Mouse (Mus musculus): ENCODE results near the gene Foxn3. TPM values are rescaled to one million over a fixed set of nuclear protein-coding genes. Genes with fewer than 3 reads are reported as not detected.

Gene Foxn3
- polyA plus RNA-seq, 1 experiment = 5.8 TPM

DNA sequence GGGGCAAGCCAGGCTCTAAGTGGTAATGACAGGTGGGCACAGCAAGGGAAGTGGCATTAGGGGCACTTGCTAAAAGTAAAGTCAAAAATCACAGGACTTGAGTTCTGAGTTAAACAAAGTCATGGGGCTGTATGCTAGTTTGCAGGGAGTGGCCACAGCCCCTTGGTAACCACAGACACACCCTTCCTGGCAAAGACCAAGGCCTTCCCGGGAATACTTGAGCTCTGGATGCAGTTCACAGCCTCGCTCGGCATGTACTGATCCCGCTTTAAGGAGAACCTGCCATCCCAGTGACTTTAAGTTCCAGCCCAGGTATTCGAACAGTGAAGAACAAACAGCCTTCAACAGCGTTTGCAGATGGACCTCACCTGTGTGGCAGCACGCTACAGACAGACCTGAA, 211.2 kb downstream of the Foxn3 start:
- no peak overlapping the region for H3K4me3 ChIP-seq
- TF ChIP-seq TCF12 (IDR thresholded peaks at IDR 0.05; ENCODE audit: insufficient read depth, poor library complexity, severe bottlenecking) (no peak), MYOD1 (IDR thresholded peaks at IDR 0.05; ENCODE audit: control insufficient read depth in 1 of 3, insufficient read length in 2 of 3, low read depth in 2 of 3) (peak in 1 of 3 experiments; percentile 6)

GRCm38 (mm10) chr12:99351731-99352130, 211.7 kb downstream of the Foxn3 start:
- no peak overlapping the region for H3ac ChIP-seq (ENCODE audit: control insufficient read depth, insufficient read length)
- H3K4me3 ChIP-seq = no peak overlapping the region
- H3K4me2 ChIP-seq (ENCODE audit: low read depth) = peak overlapping the region; percentile 91

More for the DNA sequence above, 211.2 kb downstream of the Foxn3 start:
- Histone ChIP-seq H3K79me2 (ENCODE audit: control insufficient read depth, insufficient read depth) (no peaks in the 10 kb centered on the region), H3K4me2 (ENCODE audit: low read depth) (peak overlapping the region; percentile 91), H3K36me3 (ENCODE audit: control insufficient read depth, insufficient read depth) (no peaks in the 10 kb centered on the region), H3ac (ENCODE audit: control insufficient read depth, insufficient read length) (no peak overlapping the region), H3K27me3 (ENCODE audit: control insufficient read depth, insufficient read depth, insufficient read length) (no peaks in the 10 kb centered on the region)

DNA sequence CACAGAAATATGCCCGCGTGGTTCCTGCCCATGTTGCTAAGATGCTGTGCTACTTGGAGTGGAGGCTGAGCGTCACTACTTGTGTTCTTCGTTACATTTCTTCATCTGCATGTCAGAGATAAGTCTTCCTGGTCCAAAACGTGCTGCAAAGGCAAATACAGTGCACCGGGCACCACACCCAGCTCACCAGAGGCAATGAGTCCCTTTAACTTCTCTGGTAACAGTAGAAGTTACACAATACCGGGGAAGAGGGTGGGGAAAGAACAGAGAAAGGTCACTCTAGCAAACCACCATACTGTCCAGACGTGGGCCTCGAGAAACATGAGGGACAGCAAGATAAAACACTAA, 213.8 kb downstream of the Foxn3 start:
- H3K4me3 ChIP-seq = no peak overlapping the region
- H3K4me2 ChIP-seq (ENCODE audit: low read depth) = no peak overlapping the region
- no peaks in the 10 kb centered on the region for H3K79me2 ChIP-seq (ENCODE audit: control insufficient read depth, insufficient read depth)
- no peak overlapping the region for H3ac ChIP-seq (ENCODE audit: control insufficient read depth, insufficient read length)
- TF ChIP-seq CEBPB (IDR thresholded peaks at IDR 0.05; ENCODE audit: insufficient read depth, poor library complexity, severe bottlenecking) = peak; percentile 24; the same call in 1 of the 2 replicates
- TF ChIP-seq MAX (IDR thresholded peaks at IDR 0.05; ENCODE audit: low read depth) = no peak
- no peak for TF ChIP-seq REST (IDR thresholded peaks at IDR 0.05; ENCODE audit: insufficient read depth, insufficient read length)
- TF ChIP-seq E2F4 (IDR thresholded peaks at IDR 0.05; ENCODE audit: insufficient read depth) = no peak
- TF ChIP-seq SRF (IDR thresholded peaks at IDR 0.05; ENCODE audit: control insufficient read depth, insufficient read length, low read depth) = no peak
- TF ChIP-seq TCF12 (IDR thresholded peaks at IDR 0.05; ENCODE audit: insufficient read depth, poor library complexity, severe bottlenecking) = no peak
- TF ChIP-seq MYOG (IDR thresholded peaks at IDR 0.05; ENCODE audit: control insufficient read depth in 1 of 3, insufficient read depth in 1 of 3, insufficient read length in 2 of 3, low read depth in 2 of 3) = no peak
- TF ChIP-seq POLR2AphosphoS2 (IDR thresholded peaks at IDR 0.05; ENCODE audit: insufficient read length, low read depth) = no peak
- TF ChIP-seq USF1 (IDR thresholded peaks at IDR 0.05; ENCODE audit: low read depth) = no peak
- H3K27me3 ChIP-seq (ENCODE audit: control insufficient read depth, insufficient read depth, insufficient read length) = no peaks in the 10 kb centered on the region
- no peaks in the 10 kb centered on the region for H3K36me3 ChIP-seq (ENCODE audit: control insufficient read depth, insufficient read depth)

More at GRCm38 (mm10) chr12:99351731-99352130, 211.7 kb downstream of the Foxn3 start:
- Histone ChIP-seq H3K36me3 (ENCODE audit: control insufficient read depth, insufficient read depth) (no peaks in the 10 kb centered on the region), H3K79me2 (ENCODE audit: control insufficient read depth, insufficient read depth) (no peaks in the 10 kb centered on the region), H3K27me3 (ENCODE audit: control insufficient read depth, insufficient read depth, insufficient read length) (no peaks in the 10 kb centered on the region)
- TF ChIP-seq POLR2AphosphoS2 (IDR thresholded peaks at IDR 0.05; ENCODE audit: insufficient read length, low read depth) (no peak), MYOG (IDR thresholded peaks at IDR 0.05; ENCODE audit: control insufficient read depth in 1 of 3, insufficient read depth in 1 of 3, insufficient read length in 2 of 3, low read depth in 2 of 3) (no peak), POLR2A (IDR thresholded peaks at IDR 0.05; ENCODE audit: insufficient read length, low read depth) (no peak), MAX (IDR thresholded peaks at IDR 0.05; ENCODE audit: low read depth) (no peak), USF1 (IDR thresholded peaks at IDR 0.05; ENCODE audit: low read depth) (no peak), SRF (IDR thresholded peaks at IDR 0.05; ENCODE audit: control insufficient read depth, insufficient read length, low read depth) (no peak), CEBPB (IDR thresholded peaks at IDR 0.05; ENCODE audit: insufficient read depth, poor library complexity, severe bottlenecking) (no peak), MYOD1 (IDR thresholded peaks at IDR 0.05; ENCODE audit: control insufficient read depth in 1 of 3, insufficient read length in 2 of 3, low read depth in 2 of 3) (no peak), TCF12 (IDR thresholded peaks at IDR 0.05; ENCODE audit: insufficient read depth, poor library complexity, severe bottlenecking) (no peak), E2F4 (IDR thresholded peaks at IDR 0.05; ENCODE audit: insufficient read depth) (no peak), REST (IDR thresholded peaks at IDR 0.05; ENCODE audit: insufficient read depth, insufficient read length) (no peak), TCF3 (IDR thresholded peaks at IDR 0.05; ENCODE audit: insufficient read length, low read depth) (no peak)

DNA sequence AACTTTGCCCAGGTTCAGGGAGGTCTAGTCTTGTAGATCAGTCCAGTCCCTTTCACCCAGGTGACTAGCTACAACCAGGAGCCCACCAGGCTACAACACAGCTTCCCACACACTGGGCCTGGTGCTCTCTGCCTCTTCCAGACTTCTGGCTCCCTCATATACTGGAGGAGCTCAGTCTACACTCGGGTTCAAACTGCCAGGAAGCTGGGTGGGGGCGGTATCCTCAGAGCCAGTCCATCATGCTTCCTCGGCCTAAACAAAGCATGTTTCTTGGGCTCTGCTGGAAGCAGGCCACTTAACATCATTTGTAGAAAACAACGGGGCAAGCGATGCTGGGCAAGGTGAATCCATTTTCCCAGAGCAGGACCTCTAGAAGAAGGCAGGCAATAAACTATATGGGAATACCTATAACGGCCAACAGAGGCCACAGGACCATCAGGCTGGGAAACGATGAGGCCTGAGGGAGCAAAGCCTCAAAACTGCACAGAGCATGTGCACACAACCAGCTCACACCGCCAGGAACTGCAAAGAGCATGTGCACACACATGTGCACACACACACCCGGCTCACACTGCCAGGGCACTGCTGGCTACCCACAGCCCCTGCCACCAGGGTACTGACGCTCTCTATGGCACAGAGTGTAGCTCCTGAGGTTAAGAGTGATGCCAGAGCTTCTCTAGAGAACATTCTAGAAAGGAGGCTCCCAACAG, 214.3 kb downstream of the Foxn3 start:
- Histone ChIP-seq H3ac (ENCODE audit: control insufficient read depth, insufficient read length) (no peak overlapping the region), H3K36me3 (ENCODE audit: control insufficient read depth, insufficient read depth) (no peaks in the 10 kb centered on the region), H3K27me3 (ENCODE audit: control insufficient read depth, insufficient read depth, insufficient read length) (no peaks in the 10 kb centered on the region), H3K4me3 (no peak overlapping the region), H3K79me2 (ENCODE audit: control insufficient read depth, insufficient read depth) (no peaks in the 10 kb centered on the region), H3K4me2 (ENCODE audit: low read depth) (no peak overlapping the region)
- no peak for TF ChIP-seq TCF12 (IDR thresholded peaks at IDR 0.05; ENCODE audit: insufficient read depth, poor library complexity, severe bottlenecking)
- TF ChIP-seq POLR2A (IDR thresholded peaks at IDR 0.05; ENCODE audit: insufficient read length, low read depth) = no peak
- TF ChIP-seq SRF (IDR thresholded peaks at IDR 0.05; ENCODE audit: control insufficient read depth, insufficient read length, low read depth) = no peak
- no peak for TF ChIP-seq USF1 (IDR thresholded peaks at IDR 0.05; ENCODE audit: low read depth)
- no peak for TF ChIP-seq CEBPB (IDR thresholded peaks at IDR 0.05; ENCODE audit: insufficient read depth, poor library complexity, severe bottlenecking)

DNA sequence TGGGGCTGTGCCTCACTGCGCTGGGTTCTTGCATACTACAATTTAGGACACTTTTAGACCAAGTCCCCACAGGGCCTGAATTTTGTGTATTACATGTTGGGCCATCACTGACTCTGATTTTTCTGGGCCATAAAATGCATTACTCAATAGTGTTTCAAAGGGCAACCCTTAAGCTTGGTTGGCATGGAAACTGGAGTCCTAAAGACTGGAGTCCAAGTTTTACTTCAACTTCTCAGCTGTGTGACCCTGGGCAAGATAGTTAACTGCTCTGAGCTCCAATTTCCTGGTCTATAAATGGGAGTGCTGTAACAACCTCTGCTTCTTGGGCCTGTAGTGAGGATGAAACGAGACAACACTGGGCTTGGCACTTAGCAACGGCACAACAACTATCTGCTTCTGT, 215.9 kb downstream of the Foxn3 start:
- Histone ChIP-seq H3K4me3 (no peak overlapping the region), H3K4me2 (ENCODE audit: low read depth) (no peak overlapping the region), H3K27me3 (ENCODE audit: control insufficient read depth, insufficient read depth, insufficient read length) (no peaks in the 10 kb centered on the region), H3ac (ENCODE audit: control insufficient read depth, insufficient read length) (no peak overlapping the region), H3K36me3 (ENCODE audit: control insufficient read depth, insufficient read depth) (no peaks in the 10 kb centered on the region), H3K79me2 (ENCODE audit: control insufficient read depth, insufficient read depth) (no peaks in the 10 kb centered on the region)
- TF ChIP-seq REST (IDR thresholded peaks at IDR 0.05; ENCODE audit: insufficient read depth, insufficient read length) (no peak), POLR2AphosphoS2 (IDR thresholded peaks at IDR 0.05; ENCODE audit: insufficient read length, low read depth) (no peak), POLR2A (IDR thresholded peaks at IDR 0.05; ENCODE audit: insufficient read length, low read depth) (no peak), TCF12 (IDR thresholded peaks at IDR 0.05; ENCODE audit: insufficient read depth, poor library complexity, severe bottlenecking) (no peak), E2F4 (IDR thresholded peaks at IDR 0.05; ENCODE audit: insufficient read depth) (no peak), MAX (IDR thresholded peaks at IDR 0.05; ENCODE audit: low read depth) (no peak), USF1 (IDR thresholded peaks at IDR 0.05; ENCODE audit: low read depth) (no peak), TCF3 (IDR thresholded peaks at IDR 0.05; ENCODE audit: insufficient read length, low read depth) (no peak), SRF (IDR thresholded peaks at IDR 0.05; ENCODE audit: control insufficient read depth, insufficient read length, low read depth) (no peak), CEBPB (IDR thresholded peaks at IDR 0.05; ENCODE audit: insufficient read depth, poor library complexity, severe bottlenecking) (no peak), MYOG (IDR thresholded peaks at IDR 0.05; ENCODE audit: control insufficient read depth in 1 of 3, insufficient read depth in 1 of 3, insufficient read length in 2 of 3, low read depth in 2 of 3) (no peak), MYOD1 (IDR thresholded peaks at IDR 0.05; ENCODE audit: control insufficient read depth in 1 of 3, insufficient read length in 2 of 3, low read depth in 2 of 3) (no peak)

Measured in myocyte (in vitro differentiated cells).